Mouse (Mus musculus) urinary bladder, adult 18-20 months (tissue): Measurements from ENCODE around the gene 1700001L19Rik.
"Not testable (repeated sequence)": the region's sequence is repeated elsewhere in the genome, so short reads cannot be mapped to it uniquely, and the experiment has no call there.

ENCODE experiments used
- DNase-seq, 2 experiments: peaks; one replicate each; pipeline ENCODE4 v3.0.0; 2022; ENCODE audit warnings: low spot score in 2 of 2, mixed read lengths in 2 of 2

Gene 1700001L19Rik

GRCm38 (mm10) chr13:68597199-68597598 lies at the start of gene 1700001L19Rik:
Gene 1700001L19Rik, plus strand, starts transcription at chr13:68597421.
- DNase-seq: no peak

- not testable (repeated sequence) for DNase-seq
These were observed 43.8 kb upstream of the 1700001L19Rik start for GRCm38 (mm10) chr13:68553391-68553790.

- no peak for DNase-seq
These were observed 29.1 kb upstream of the 1700001L19Rik start for GRCm38 (mm10) chr13:68568110-68568509.

GRCm38 (mm10) chr13:68568548-68568947 lies 28.7 kb upstream of the 1700001L19Rik start:
- DNase-seq: no peak

DNA sequence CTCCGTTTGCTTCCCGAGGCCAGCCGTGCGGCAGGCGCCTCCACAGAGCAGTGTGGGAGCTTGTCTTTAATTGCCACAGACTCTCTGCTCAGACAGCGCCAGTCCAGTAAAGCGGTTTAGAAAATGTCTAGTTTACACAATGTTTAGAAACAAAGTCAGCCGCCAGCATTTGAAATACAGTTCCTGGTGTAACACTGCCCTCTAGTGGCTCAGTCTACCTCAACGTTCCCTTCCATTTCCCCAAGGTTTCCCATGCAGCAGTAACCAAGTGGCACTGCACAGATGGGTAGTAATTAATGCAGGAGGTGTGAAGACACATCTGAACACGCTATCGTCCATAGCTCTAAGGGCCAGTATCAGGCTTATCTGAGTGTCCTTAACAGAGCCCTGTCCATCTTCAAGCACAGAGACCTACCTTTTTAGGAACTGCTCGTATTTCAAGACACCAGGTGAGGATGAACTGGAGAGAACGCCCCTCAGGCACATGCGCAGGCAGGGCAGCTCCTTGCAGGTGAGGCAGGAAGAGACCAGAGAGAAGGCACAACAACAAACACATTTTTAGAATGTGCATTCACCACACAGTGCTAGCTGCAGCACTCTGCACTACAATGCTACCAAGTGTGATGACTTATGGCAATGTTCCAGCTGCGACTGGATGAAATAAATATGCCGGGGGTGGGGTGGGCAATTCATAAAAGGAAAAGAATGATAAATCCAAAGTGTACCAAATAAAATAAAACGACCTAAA lies 27.5 kb upstream of the 1700001L19Rik start:
- DNase-seq: peak; percentile 24 to 25

- DNase-seq: no peak
These were observed 25.0 kb upstream of the 1700001L19Rik start for GRCm38 (mm10) chr13:68572247-68572646.

DNA sequence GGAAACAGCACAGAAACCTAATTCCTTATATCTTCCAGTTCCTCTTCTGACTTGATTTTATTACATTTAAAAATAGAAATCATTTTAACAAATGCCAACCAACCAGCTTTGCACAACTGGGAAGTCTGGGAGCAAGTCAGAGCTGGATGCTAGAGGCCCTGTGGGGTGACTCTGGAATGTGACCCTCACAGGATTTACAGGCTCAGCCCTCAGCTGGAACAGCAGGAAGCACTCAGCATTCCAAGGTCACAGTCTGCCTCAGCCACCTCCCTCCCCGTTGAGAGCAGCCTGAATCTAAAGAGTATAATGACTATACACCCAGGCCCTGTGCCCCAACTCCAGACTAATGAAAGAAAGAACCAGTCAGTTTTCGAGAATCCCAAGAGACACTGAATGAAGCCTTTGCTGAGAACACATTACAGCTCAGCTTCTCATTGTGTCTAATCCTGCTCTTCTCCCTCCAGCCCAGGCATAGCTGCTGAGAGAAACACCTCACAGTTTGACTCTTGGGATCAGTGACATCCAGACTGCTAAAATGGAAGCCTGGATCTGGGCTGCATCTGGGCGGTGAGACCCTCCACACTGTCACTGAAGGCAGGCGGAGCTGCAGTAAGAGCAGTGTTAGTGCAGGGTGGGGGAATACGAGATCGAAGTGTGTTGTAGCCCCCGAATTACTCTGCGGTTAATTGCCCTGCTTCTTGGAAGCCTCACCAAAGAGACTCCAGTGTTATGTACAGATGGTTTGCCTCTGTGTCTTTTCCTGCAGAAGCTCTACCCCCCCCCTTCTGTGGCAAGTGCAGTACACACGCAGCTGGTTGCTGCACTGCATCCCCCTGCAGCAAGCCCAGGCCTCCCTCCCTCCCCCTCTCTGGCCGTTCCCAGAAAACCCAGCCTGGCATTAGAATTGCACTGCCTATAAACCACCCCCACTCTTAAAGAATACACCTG lies 24.0 kb upstream of the 1700001L19Rik start:
- no peak for DNase-seq

DNA sequence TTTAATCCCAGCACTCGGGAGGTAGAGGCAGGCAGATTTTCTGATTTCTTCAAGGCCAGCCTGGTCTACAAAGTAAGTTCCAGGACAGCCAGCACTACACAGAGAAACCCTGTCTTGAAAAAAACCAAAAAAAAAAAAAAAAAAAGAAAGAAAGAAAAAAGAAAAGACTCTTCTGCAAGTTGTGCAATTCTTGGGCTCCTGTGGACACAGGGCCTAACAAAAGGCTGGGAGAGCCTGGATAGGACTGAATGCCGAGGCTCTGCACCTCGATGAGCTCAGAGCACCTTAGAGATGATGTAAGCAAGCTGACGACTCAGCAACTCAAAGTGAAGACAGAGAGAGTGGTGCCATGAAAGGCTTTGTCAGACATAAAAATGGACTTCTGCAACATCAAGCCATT lies 22.8 kb upstream of the 1700001L19Rik start:
- DNase-seq: no peak

GRCm38 (mm10) chr13:68577945-68578344 lies 19.3 kb upstream of the 1700001L19Rik start:
- no peak for DNase-seq

DNA sequence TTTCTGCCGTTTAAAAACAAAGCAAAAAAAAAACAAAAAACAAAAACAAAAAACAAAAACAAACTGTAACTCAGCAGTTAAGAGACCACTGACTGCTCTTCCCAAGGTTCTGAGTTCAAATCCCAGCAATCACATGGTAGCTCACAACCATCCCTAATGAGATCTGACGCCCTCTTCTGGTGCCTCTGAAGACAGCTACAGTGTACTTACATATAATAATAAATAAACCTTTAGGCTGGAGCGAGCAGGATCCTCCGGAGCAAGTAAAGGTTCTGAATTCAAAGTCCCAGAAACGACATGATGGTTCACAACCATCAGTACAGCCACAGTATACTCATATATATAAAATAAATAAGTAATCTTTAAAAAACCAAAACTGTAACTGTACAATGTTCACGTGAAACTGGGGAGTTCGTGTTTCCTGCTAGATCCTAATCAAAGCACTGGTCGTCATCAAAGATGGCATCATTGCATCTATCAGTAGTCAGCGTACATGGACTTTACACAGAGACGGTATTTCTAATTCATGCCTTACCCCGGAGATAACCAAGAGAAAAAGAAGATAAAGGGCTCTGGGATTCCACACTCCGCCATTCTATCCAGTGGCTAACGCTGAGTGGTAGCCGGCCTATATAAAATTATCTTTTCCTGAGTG lies 16.0 kb upstream of the 1700001L19Rik start:
- DNase-seq: no peak

DNA sequence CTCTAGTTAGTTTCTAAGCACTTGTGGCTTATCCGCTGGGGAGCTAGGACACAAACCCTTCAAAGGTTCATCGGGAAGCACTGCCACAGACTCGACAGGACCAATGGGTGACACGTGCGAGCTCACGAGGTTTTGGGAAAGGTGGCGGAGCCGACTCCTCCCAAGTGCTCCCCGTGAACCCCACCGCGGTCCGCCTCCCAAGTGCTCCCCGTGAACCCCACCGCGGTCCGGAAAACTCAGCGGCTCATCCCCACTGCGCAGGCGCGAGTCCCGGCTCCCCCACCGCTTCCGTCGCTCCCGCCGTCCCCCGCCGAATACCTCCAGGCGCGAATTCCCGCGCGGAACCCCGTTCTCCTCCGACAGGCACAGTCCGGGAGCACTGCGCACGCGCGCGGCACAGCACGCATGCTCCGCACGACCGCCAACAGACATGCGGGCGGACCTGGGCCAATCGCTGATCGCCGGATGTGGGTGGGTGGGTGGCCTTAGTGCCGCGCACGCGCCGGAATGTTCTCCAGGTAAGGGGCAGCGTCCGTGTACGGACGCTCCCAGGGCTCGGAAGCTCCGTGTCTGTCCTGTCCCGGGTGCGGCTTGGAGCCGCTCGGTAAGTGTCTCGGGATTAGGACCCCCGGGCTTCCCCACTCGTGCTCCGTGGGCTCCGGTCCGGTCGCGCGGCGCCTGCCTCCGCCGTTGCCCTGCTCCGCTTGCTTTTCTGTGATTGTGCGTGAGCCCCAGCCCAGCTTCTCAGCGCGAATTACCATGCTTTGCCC lies 15.3 kb upstream of the 1700001L19Rik start, which contains the start of the genes Mtrr and Fastkd3:
Gene Mtrr, minus strand, starts transcription at position 403 of the 770 bp plus-strand sequence.
Gene Fastkd3, plus strand, starts transcription at position 488 of the 770 bp plus-strand sequence.
- DNase-seq: peak; percentile 92 to 96

GRCm38 (mm10) chr13:68582517-68582780 lies 14.8 kb upstream of the 1700001L19Rik start:
- no peak for DNase-seq

DNA sequence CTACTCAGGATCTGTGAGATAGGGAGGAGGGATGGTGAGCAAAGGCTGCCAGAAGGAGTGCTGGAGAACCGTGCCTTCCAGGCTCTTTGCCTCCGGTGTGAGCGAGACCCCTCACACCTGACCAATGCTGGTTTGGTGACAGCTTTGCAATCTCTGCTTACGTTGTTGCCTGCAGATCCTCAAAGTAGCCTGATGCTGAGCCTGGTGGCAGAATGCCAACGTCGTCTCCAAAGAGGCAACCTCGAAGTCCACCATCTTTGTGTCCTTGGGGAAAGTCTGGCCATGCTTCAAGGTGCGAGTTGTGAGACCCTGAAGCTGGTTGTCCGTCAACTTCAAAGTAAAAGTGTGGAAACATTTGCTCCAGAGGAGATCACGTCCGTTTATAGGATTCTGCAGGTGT lies 13.3 kb upstream of the 1700001L19Rik start:
- DNase-seq: no peak

- DNase-seq: no peak
These were observed 11.8 kb upstream of the 1700001L19Rik start for GRCm38 (mm10) chr13:68585441-68585840.

- DNase-seq: no peak
These were observed 8.9 kb upstream of the 1700001L19Rik start for GRCm38 (mm10) chr13:68588352-68588751.

GRCm38 (mm10) chr13:68593797-68594196 lies 3.4 kb upstream of the 1700001L19Rik start:
- DNase-seq: no peak

- DNase-seq: no peak
These were observed 446 bp downstream of the 1700001L19Rik start for GRCm38 (mm10) chr13:68597667-68598066.

GRCm38 (mm10) chr13:68598953-68599352 lies 1.7 kb downstream of the 1700001L19Rik start:
- no peak for DNase-seq

- DNase-seq: no peak
These were observed 4.0 kb downstream of the 1700001L19Rik start for GRCm38 (mm10) chr13:68601184-68601583.

DNA sequence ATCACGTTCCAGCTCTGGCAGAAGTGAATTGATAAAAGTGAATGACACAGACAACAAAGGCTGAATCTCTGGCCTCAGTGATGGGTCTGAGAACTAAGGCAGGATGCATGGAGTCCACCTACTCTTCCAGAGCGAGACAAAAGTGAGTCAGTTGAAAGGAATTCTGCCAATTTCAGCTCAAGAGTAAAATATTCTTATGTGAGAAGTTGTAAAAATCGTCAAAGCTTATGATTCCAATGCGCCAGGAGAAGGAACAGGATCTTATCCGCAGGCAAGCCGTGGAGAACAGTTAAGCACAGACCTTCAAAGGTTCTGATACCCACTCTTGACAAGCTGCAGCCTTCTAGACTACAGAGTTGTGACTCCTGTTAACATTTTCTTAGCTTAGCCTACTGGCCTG lies 5.9 kb downstream of the 1700001L19Rik start:
- DNase-seq: no peak

- peak in 1 of 2 experiments; percentile 15 for DNase-seq
These were observed 8.5 kb downstream of the 1700001L19Rik start for GRCm38 (mm10) chr13:68605689-68606126.
